Mouse (Mus musculus) G1E (cell line): Measurements from ENCODE around the gene Canx.

Source experiments
- CTCF ChIP-seq: IDR thresholded peaks from 2 replicates; pipeline ENCODE4 v1.5.1; 2012; ENCODE audit warnings: low read depth, low read length, inconsistent platforms, mixed read lengths
- POLR2AphosphoS5 ChIP-seq: IDR thresholded peaks from 2 replicates; pipeline ENCODE4 v1.6.1; 2012; ENCODE audit warnings: low read depth, low read length, inconsistent platforms; ENCODE audit not compliant: insufficient replicate concordance

- TF ChIP-seq CTCF (no peak), POLR2AphosphoS5 (no peak)
These were observed 45.9 kb upstream of the Canx start for GRCm38 (mm10) chr11:50371399-50371841.
